Mouse (Mus musculus) lung, embryonic 16.5 days (tissue): ENCODE results near the gene B4galt1. TPM values are rescaled to one million over a fixed set of nuclear protein-coding genes. Genes with fewer than 3 reads are reported as not detected.

Experiments
- ATAC-seq: fragments of 200-750 bp; cut with Nextera tagmentation; 2 replicates; pipeline ENCODE4 v1.8.0; 2017; ENCODE audit warnings: low read depth, mild to moderate bottlenecking, moderate library complexity
- H3K27ac ChIP-seq: fragments of 300-500 bp; sonication (generic); 2 replicates; pipeline ENCODE4 v1.5.1; 2014; ENCODE audit warnings: mild to moderate bottlenecking, control low read depth, low read length
- H3K27me3 ChIP-seq: fragments of 300-500 bp; sonication (generic); 2 replicates; pipeline ENCODE4 v1.6.1; 2014; ENCODE audit warnings: low read depth, low read length, mixed read lengths; ENCODE audit not compliant: control insufficient read depth, insufficient read depth
- H3K36me3 ChIP-seq: fragments of 300-500 bp; sonication (generic); 2 replicates; pipeline ENCODE4 v1.6.1; 2014; ENCODE audit warnings: low read length; ENCODE audit not compliant: control insufficient read depth, insufficient read depth
- H3K4me1 ChIP-seq: fragments of 300-500 bp; sonication (generic); replicated peaks from 2 replicates; pipeline ENCODE4 v1.6.1; 2014; ENCODE audit warnings: low read length, mixed read lengths; ENCODE audit not compliant: control insufficient read depth, insufficient read depth
- H3K4me2 ChIP-seq: fragments of 300-500 bp; sonication (generic); 2 replicates; pipeline ENCODE4 v1.6.1; 2014; ENCODE audit warnings: low read depth, low read length, control low read depth
- H3K4me3 ChIP-seq: fragments of 300-500 bp; sonication (generic); 2 replicates; pipeline ENCODE4 v1.5.1; 2014; ENCODE audit warnings: mild to moderate bottlenecking, low read length, control low read depth
- H3K9ac ChIP-seq: fragments of 300-500 bp; sonication (generic); 2 replicates; pipeline ENCODE4 v1.6.1; 2014; ENCODE audit warnings: low read length, control low read depth
- H3K9me3 ChIP-seq: fragments of 300-500 bp; sonication (generic); 2 replicates; pipeline ENCODE4 v1.6.1; 2016; ENCODE audit warnings: low read length; ENCODE audit not compliant: control insufficient read depth
- WGBS: fragments of 180-500 bp; shearing (Covaris S2); extraction: QIAGEN DNeasy Blood & Tissue Kit; methylation state at CpG from one replicate; pipeline ENCODE4 v1.1.7; 2014; 5-methylcytosine and 5-hydroxymethylcytosine counted together
- polyA plus RNA-seq: library from polyadenylated mRNA; unstranded; fragments of >200 nt; fragmentation: Nextera tagmentation; extraction: Ambion mirVana; gene quantifications from 2 replicates; pipeline ENCODE4 v1.2.1, GENCODE M21; 2015

Gene B4galt1
- polyA plus RNA-seq, 1 experiment from 2014 or later: 79.0 TPM

DNA sequence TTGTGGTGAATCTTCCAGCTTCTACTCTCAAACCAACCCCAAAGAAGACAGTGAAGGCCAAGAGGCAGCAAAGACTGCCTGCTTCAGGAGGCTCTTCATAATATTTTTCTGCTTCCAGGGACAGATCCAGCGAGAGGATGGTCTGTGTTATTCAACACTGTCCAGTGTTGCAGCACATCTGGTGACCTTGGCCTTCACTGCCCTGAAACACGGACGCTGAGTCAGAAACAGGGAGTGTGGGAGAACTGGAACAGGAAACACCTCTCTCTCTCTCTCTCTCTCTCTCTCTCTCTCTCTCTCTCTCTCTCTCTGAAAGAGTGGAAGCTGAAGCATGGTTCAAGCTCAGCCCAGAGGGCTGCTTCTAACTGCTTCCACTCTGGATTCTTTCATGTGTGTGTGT lies 35.4 kb upstream of the B4galt1 start:
- no peak for ATAC-seq
- no peaks in the 10 kb centered on the region for H3K36me3 ChIP-seq
- H3K4me1 ChIP-seq: peaks cover 6% of the 10 kb centered on the region; the same call in 1 of the 2 replicates
- 17% methylated on average over 3 of the region's 3 CpGs for WGBS
- H3K9ac ChIP-seq: no peak overlapping the region
- no peak overlapping the region for H3K4me3 ChIP-seq
- no peaks in the 10 kb centered on the region for H3K9me3 ChIP-seq
- H3K4me2 ChIP-seq: no peak overlapping the region
- H3K27ac ChIP-seq: no peak overlapping the region
- no peaks in the 10 kb centered on the region for H3K27me3 ChIP-seq

GRCm38 (mm10) chr4:40888839-40889238 lies 35.0 kb upstream of the B4galt1 start:
- Histone ChIP-seq H3K9me3 (no peaks in the 10 kb centered on the region), H3K27me3 (no peaks in the 10 kb centered on the region), H3K27ac (no peak overlapping the region), H3K4me2 (no peak overlapping the region), H3K36me3 (no peaks in the 10 kb centered on the region), H3K9ac (no peak overlapping the region), H3K4me1 (peaks cover 6% of the 10 kb centered on the region; the same call in 1 of the 2 replicates), H3K4me3 (no peak overlapping the region)
- no peak for ATAC-seq
- 57% methylated on average over 11 of the region's 11 CpGs for WGBS

- no peak overlapping the region for H3K4me2 ChIP-seq
- no peaks in the 10 kb centered on the region for H3K9me3 ChIP-seq
- H3K27ac ChIP-seq: no peak overlapping the region
- H3K36me3 ChIP-seq: no peaks in the 10 kb centered on the region
- no peaks in the 10 kb centered on the region for H3K27me3 ChIP-seq
- H3K4me3 ChIP-seq: no peak overlapping the region
- no peak for ATAC-seq
- WGBS: 64% methylated on average over 4 of the region's 4 CpGs
- H3K4me1 ChIP-seq: peaks cover 6% of the 10 kb centered on the region; the same call in 1 of the 2 replicates
- no peak overlapping the region for H3K9ac ChIP-seq
These were observed 32.1 kb upstream of the B4galt1 start for GRCm38 (mm10) chr4:40885883-40886282.

GRCm38 (mm10) chr4:40885166-40885525 lies 31.3 kb upstream of the B4galt1 start:
- no peak overlapping the region for H3K4me3 ChIP-seq
- H3K27me3 ChIP-seq: no peaks in the 10 kb centered on the region
- H3K4me1 ChIP-seq: peaks cover 6% of the 10 kb centered on the region; the same call in 1 of the 2 replicates
- no peaks in the 10 kb centered on the region for H3K9me3 ChIP-seq
- H3K36me3 ChIP-seq: no peaks in the 10 kb centered on the region
- 82% methylated on average over 2 of the region's 2 CpGs for WGBS
- no peak overlapping the region for H3K4me2 ChIP-seq
- H3K9ac ChIP-seq: no peak overlapping the region
- no peak for ATAC-seq
- H3K27ac ChIP-seq: no peak overlapping the region

GRCm38 (mm10) chr4:40884282-40885165 lies 30.7 kb upstream of the B4galt1 start:
- H3K4me2 ChIP-seq: no peak overlapping the region
- no peak overlapping the region for H3K4me3 ChIP-seq
- H3K36me3 ChIP-seq: no peaks in the 10 kb centered on the region
- no peaks in the 10 kb centered on the region for H3K9me3 ChIP-seq
- peak overlapping the region; percentile 47 for H3K27ac ChIP-seq
- ATAC-seq: peak; percentile 68
- H3K9ac ChIP-seq: no peak overlapping the region
- WGBS: 65% methylated on average over 12 of the region's 12 CpGs
- peaks cover 6% of the 10 kb centered on the region; the same call in 1 of the 2 replicates for H3K4me1 ChIP-seq
- H3K27me3 ChIP-seq: no peaks in the 10 kb centered on the region

DNA sequence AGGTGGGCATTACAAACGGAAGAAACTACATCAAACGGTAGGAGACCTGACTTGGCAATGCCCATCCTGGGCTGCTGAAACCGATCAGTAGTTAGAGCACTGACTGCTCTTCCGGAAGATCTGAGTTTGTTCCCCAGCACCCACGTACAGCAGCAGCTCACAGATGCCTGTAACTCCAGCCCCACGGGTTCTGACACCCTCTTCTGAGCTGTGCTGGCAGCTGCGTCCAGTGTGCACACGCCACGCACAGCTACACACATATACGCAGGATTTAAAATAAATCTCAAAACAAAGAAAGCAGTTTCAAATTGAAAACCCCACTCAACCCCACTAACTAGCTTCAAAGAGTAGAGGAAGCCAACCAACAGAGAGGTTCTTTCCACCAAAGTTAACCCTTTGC lies 29.4 kb upstream of the B4galt1 start:
- no peaks in the 10 kb centered on the region for H3K9me3 ChIP-seq
- no peaks in the 10 kb centered on the region for H3K27me3 ChIP-seq
- H3K27ac ChIP-seq: no peak overlapping the region
- H3K4me2 ChIP-seq: no peak overlapping the region
- H3K36me3 ChIP-seq: no peaks in the 10 kb centered on the region
- no peak for ATAC-seq
- no peak overlapping the region for H3K9ac ChIP-seq
- peaks cover 6% of the 10 kb centered on the region; the same call in 1 of the 2 replicates for H3K4me1 ChIP-seq
- no peak overlapping the region for H3K4me3 ChIP-seq
- whole genome bisulfite sequencing: 76% methylated on average over 10 of the region's 10 CpGs

DNA sequence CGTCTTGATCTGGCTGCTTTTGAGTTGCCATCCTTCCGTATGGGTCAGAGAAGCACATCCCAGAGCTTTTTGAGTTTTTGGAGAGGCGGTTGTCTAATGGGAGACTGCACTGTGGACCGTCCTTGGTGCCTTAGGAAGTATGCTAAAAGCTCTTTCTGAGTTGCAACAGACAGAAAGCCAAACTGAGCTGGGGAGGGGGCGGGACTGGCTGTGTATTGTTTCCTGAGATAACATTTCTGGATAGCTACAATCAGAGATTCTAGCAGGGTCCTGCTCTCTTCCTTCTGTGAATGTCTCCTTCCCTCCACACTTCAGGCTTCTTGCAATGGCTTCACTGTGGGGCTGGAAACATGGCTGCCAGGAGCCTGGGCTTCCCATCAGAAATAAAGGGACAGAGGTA lies 23.7 kb upstream of the B4galt1 start:
- H3K9me3 ChIP-seq: no peaks in the 10 kb centered on the region
- WGBS: 51% methylated on average over 5 of the region's 5 CpGs
- peak overlapping the region; percentile 37; the same call in 1 of the 2 replicates for H3K9ac ChIP-seq
- H3K4me3 ChIP-seq: no peak overlapping the region
- peaks cover 27% of the 10 kb centered on the region for H3K4me1 ChIP-seq
- no peaks in the 10 kb centered on the region for H3K27me3 ChIP-seq
- ATAC-seq: no peak
- H3K36me3 ChIP-seq: no peaks in the 10 kb centered on the region
- peak overlapping the region; percentile 44 for H3K4me2 ChIP-seq
- peak overlapping the region; percentile 87 for H3K27ac ChIP-seq

DNA sequence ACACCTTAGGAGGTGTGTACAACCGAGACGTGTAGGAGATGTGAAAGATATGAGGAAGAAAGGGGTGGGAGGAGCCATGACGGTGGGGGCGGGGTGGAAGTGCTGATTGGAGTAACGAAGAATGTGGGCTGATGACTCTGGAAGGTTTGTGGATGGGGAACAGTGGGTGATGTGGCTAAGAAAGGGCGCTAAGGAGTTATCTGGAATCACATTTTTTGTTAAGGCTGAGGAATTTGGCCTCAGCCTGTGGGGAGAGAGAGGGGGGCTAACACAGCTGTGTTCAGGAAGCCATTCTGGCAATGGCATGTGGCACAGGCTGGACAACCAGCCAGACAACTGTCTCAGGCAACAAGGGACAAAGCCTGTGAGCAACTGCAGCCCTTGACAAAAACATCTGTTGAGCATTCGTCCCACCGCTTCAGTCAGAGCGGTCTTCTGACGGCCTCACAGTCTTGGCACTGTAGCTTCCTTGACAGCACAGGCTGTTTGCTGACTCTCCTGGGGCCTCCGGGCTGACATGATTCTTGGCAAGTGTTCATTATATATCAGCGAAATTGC lies 23.1 kb upstream of the B4galt1 start:
- Histone ChIP-seq H3K27me3 (no peaks in the 10 kb centered on the region), H3K9me3 (no peaks in the 10 kb centered on the region), H3K4me2 (peak overlapping the region; percentile 44), H3K27ac (peak overlapping the region; percentile 87), H3K4me3 (peak overlapping the region; percentile 15), H3K9ac (peak overlapping the region; percentile 37; the same call in 1 of the 2 replicates), H3K4me1 (peaks cover 27% of the 10 kb centered on the region), H3K36me3 (no peaks in the 10 kb centered on the region)
- peak; percentile 94 for ATAC-seq
- 7% methylated on average over 12 of the region's 12 CpGs for WGBS

DNA sequence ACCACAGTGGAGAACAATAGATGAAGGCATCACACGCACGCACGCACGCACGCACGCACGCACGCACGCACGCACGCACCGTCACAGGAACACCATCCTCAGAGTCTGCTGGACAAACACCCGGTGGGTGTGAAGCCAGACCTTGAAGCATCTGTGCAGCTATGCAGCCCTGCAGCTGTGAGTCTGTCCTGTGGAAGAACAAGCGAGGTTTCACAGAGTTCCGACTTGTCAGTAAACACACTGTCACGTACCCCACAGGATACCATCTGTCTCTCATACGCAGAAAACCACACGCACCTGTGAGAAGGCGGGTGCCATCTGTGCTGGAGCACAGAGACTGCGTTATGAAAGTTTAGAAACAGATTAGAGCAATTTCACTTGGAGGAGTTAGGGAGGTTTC lies 22.0 kb upstream of the B4galt1 start:
- 75% methylated on average over 20 of the region's 20 CpGs for WGBS
- Histone ChIP-seq H3K4me3 (no peak overlapping the region), H3K9ac (no peak overlapping the region), H3K36me3 (no peaks in the 10 kb centered on the region), H3K27me3 (no peaks in the 10 kb centered on the region), H3K9me3 (no peaks in the 10 kb centered on the region), H3K27ac (no peak overlapping the region), H3K4me2 (no peak overlapping the region), H3K4me1 (peaks cover 27% of the 10 kb centered on the region)
- no peak for ATAC-seq
